Mouse (Mus musculus) hindbrain, postnatal 0 days (tissue): ENCODE results near the gene Qpctl. TPM values are rescaled to one million over a fixed set of nuclear protein-coding genes. Genes with fewer than 3 reads are reported as not detected.
A peak's percentile ranks its signal among the peaks of the same experiment; 100 is the strongest.
"Not testable (repeated sequence)": the region's sequence is repeated elsewhere in the genome, so short reads cannot be mapped to it uniquely, and the experiment has no call there.

Experiments used
- ATAC-seq: fragments of 200-750 bp; cut with Nextera tagmentation; 2 replicates; pipeline ENCODE4 v1.8.0; 2017; ENCODE audit warnings: mild to moderate bottlenecking, moderate TSS enrichment, moderate library complexity
- DNase-seq: peaks from one replicate; pipeline ENCODE4 v3.0.0-alpha.2; 2015; ENCODE audit warnings: low spot score
- H3K27ac ChIP-seq: fragments of 300-500 bp; sonication (generic); 2 replicates; pipeline ENCODE4 v1.5.1; 2014; ENCODE audit warnings: mild to moderate bottlenecking
- H3K27me3 ChIP-seq: fragments of 300-500 bp; sonication (generic); 2 replicates; pipeline ENCODE4 v1.6.1; 2014; ENCODE audit warnings: low read length, mixed read lengths; ENCODE audit not compliant: insufficient read depth
- H3K36me3 ChIP-seq: fragments of 300-500 bp; sonication (generic); 2 replicates; pipeline ENCODE4 v1.6.1; 2014; ENCODE audit warnings: low read length, mixed read lengths; ENCODE audit not compliant: insufficient read depth
- H3K4me1 ChIP-seq: fragments of 300-500 bp; sonication (generic); 2 replicates; pipeline ENCODE4 v1.6.1; 2014; ENCODE audit warnings: antibody characterized with exemption, low read length, mixed read lengths; ENCODE audit not compliant: insufficient read depth
- H3K4me2 ChIP-seq: fragments of 300-500 bp; sonication (generic); 2 replicates; pipeline ENCODE4 v1.6.1; 2014; ENCODE audit warnings: low read depth, mild to moderate bottlenecking, low read length, moderate library complexity, mixed read lengths
- H3K4me3 ChIP-seq: fragments of 300-500 bp; sonication (generic); 2 replicates; pipeline ENCODE4 v1.5.1; 2014; ENCODE audit warnings: low read length
- H3K9ac ChIP-seq: fragments of 300-500 bp; sonication (generic); replicated peaks from 2 replicates; pipeline ENCODE4 v1.6.1; 2014; ENCODE audit warnings: mild to moderate bottlenecking, low read length, moderate library complexity, mixed read lengths
- H3K9me3 ChIP-seq: fragments of 300-500 bp; sonication (generic); 2 replicates; pipeline ENCODE4 v1.6.1; 2016; ENCODE audit warnings: low read length, mixed read lengths
- CTCF ChIP-seq: IDR thresholded peaks from 2 replicates; pipeline ENCODE4 v1.5.1; 2016; ENCODE audit warnings: antibody characterized with exemption, control low read depth, low read depth
- whole genome bisulfite sequencing: fragments of 180-500 bp; shearing (Covaris S2); extraction: QIAGEN DNeasy Blood & Tissue Kit; methylation state at CpG from one replicate; pipeline ENCODE4 v1.1.7; 2014; 5-methylcytosine and 5-hydroxymethylcytosine counted together
- polyA plus RNA-seq: library from polyadenylated mRNA; unstranded; fragments of >200 nt; fragmentation: Nextera tagmentation; extraction: Ambion mirVana; gene quantifications from 2 replicates; pipeline ENCODE4 v1.2.1, GENCODE M21; 2015
- total RNA-seq: library from RNA; depleted of rRNA; stranded (reverse); fragments of >200 nt; gene quantifications from 2 replicates; pipeline ENCODE4 v1.2.3, GENCODE M21; 2014

Qpctl gene
- total and polyA plus RNA-seq, 2 experiments from 2014 or later, result 17.3 to 24.7 TPM

DNA sequence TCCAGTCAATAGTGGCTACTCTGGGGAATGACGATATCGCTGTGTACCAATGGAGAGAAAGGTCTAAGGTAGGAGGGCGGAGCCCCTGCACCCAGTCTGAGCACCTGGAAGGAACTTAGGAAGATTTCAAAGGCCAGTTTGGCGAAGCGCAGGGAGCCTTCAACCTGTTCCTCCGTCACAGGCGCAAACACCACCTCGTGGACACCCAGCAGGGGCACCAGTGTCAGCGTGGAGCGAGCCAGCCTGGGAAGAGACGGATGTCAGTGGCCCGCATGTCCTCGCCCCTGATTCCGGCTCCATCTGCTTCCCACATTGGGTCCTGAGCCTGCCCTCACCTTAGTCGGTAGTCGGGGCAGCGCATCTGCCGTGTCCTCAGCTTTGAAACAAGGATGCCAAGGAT lies 10.3 kb upstream of the Qpctl start:
- H3K9ac ChIP-seq, result peak overlapping the region; percentile 52; the same call in 1 of the 2 replicates
- TF ChIP-seq CTCF, result no peak

DNA sequence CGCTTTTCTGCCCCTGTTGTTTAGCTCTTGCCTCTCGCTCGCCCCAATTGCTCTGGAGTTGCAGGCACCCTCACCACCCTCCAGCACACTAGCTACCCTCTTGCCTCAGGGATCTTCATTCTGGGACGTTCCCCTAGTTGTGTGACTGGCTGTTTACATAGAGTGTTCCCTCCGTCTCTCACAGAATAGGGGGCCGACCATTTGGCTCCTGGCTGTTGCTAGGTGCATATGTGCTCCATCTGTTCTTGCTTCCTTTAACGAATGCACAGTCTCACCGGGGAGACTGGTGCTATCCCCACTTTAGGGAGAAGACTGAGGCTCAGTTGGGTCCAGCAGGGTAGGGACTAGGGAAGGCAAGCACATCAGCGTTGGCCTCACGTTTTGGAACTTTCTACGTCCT lies 9.5 kb upstream of the Qpctl start:
- no peak overlapping the region for H3K9ac ChIP-seq
- ATAC-seq (no peak), DNase-seq (no peak)
- H3K27me3 ChIP-seq, result no peaks in the 10 kb centered on the region
- no peak for TF ChIP-seq CTCF
- peaks cover 11% of the 10 kb centered on the region; the same call in 1 of the 2 replicates for H3K4me1 ChIP-seq
- no peak overlapping the region for H3K27ac ChIP-seq
- H3K4me2 ChIP-seq, result no peak overlapping the region
- H3K36me3 ChIP-seq, result peaks cover 4% of the 10 kb centered on the region
- H3K4me3 ChIP-seq, result no peak overlapping the region
- WGBS, result 62% methylated on average over 11 of the region's 11 CpGs
- H3K9me3 ChIP-seq, result no peaks in the 10 kb centered on the region

More for the DNA sequence above, 10.3 kb upstream of the Qpctl start:
- 15% methylated on average over 18 of the region's 18 CpGs for WGBS
- no peak for ATAC-seq
- no peaks in the 10 kb centered on the region for H3K9me3 ChIP-seq
- DNase-seq, result no peak
- H3K36me3 ChIP-seq, result no peaks in the 10 kb centered on the region
- no peaks in the 10 kb centered on the region for H3K27me3 ChIP-seq
- H3K27ac ChIP-seq, result no peak overlapping the region
- H3K4me2 ChIP-seq, result peak overlapping the region; percentile 57
- peak overlapping the region; percentile 36 for H3K4me3 ChIP-seq
- H3K4me1 ChIP-seq, result peaks cover 11% of the 10 kb centered on the region; the same call in 1 of the 2 replicates

DNA sequence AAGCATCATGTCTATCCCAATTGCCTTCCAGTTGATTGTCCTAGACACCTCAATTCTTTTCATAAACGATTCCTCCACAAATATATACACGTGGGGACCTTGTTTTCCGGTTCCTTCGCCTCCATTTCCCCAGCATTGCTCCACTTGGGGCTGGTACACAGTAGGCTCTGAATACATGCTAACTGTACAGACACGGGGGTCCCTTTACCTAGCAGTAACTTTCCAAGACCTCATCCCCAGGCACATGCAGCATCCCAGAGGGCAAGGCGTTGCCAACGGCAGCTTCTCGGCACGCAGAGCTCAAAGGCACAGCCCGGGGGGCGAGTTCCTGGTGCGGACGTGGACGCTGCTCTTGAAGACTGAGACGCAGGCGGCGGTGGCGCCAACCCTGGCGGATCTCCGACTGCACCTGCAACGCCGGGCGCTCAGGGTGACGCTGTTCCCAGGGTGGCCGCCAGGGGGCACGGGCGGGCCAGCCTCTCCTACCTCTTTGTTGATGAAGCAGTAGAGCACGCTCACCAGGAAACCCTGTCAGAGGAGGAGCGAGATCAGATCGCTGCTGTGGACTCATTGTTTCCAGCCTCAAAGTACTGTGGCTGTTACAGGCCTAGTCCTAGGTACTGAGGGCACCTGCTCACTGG lies 8.2 kb upstream of the Qpctl start:
- Histone ChIP-seq H3K9me3 (no peaks in the 10 kb centered on the region), H3K4me3 (no peak overlapping the region), H3K4me1 (peaks cover 11% of the 10 kb centered on the region; the same call in 1 of the 2 replicates), H3K36me3 (peaks cover 16% of the 10 kb centered on the region), H3K4me2 (peak overlapping the region; percentile 46), H3K9ac (0 out of 2 replicates have a peak overlapping the region, but pooled peaks have one; percentile 30), H3K27me3 (no peaks in the 10 kb centered on the region), H3K27ac (peak overlapping the region; percentile 45; the same call in 1 of the 2 replicates)
- peak; percentile 93 for TF ChIP-seq CTCF
- 4% methylated on average over 30 of the region's 30 CpGs for WGBS
- DNase-seq (peak; percentile 88), ATAC-seq (peak; percentile 72)

DNA sequence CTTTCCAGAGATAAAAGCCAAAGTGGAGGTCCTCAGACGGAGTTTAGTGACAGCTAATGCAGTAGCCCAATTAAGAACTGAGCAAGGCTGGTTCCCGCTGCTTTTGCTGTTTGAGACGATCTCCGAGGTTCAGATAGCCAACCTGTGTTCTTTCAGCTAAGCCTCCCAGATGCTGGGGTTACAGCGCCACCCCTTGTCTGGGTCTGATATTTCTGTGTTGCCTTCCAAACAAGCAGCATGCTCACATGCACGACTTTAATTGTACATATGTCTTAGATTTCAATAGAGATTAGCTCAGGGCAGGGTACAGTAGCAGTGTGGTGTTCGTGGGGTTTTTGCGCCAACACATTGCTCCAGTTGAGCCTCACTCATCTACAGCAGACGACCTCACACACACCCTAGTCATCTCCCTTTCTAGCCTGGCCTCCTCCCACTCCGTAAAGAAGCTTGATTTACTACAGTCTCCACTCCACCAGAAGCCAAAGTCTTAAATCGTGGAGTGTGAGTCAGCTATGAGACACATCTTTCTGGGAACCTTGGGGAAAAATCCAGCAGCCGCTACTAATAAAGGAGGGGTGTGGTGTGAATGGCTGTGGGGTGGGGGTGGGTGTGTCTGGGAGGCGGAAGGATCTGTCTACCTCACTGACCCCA lies 6.9 kb upstream of the Qpctl start:
- Histone ChIP-seq H3K27ac (no peak overlapping the region), H3K4me3 (no peak overlapping the region), H3K27me3 (no peaks in the 10 kb centered on the region), H3K36me3 (peaks cover 23% of the 10 kb centered on the region), H3K9me3 (no peaks in the 10 kb centered on the region), H3K4me1 (peaks cover 11% of the 10 kb centered on the region; the same call in 1 of the 2 replicates), H3K4me2 (no peak overlapping the region), H3K9ac (no peak overlapping the region)
- peak; percentile 43 for TF ChIP-seq CTCF
- DNase-seq, result no peak
- 61% methylated on average over 13 of the region's 13 CpGs for WGBS
- ATAC-seq, result no peak

DNA sequence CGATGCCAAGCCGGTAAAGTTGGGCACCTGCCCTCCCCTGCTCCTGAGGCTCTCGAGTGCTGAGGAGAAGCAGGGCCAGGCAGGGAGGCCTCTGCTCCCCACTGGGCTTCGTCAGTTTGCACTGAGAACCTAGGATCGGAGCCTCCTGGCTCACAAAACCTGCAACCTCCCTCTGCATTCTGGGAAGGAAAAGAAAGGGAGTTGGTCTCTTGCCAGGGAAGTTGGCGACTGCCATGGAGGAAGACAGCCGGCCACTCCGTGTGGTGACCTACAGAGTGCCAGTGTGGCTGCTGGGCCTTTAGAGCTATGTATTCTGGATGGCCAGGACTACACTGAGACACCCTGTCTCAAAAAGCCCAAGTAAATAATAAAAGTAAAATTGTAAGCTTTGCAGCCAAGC lies 5.7 kb upstream of the Qpctl start:
- TF ChIP-seq CTCF, result no peak
- 47% methylated on average over 8 of the region's 8 CpGs for WGBS
- no peak for ATAC-seq

DNA sequence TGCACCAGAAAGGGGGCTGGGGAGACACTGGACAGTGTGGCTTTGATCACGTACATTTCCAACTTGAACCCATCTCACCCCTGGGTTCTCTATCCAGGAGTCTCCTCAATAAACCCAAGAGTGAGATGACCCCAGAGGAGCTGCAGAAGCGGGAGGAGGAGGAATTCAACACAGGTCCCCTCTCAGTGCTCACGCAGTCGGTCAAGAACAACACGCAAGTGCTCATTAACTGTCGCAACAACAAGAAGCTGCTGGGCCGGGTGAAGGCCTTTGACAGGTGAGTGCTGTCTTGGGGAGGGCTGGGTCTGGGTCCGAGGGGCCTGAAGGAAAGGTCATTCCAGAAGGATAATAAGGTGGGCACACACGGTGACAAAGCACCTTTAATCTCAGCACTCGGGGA lies 2.0 kb upstream of the Qpctl start:
- not testable (repeated sequence) for H3K9me3 ChIP-seq, ATAC-seq, H3K27ac ChIP-seq, H3K27me3 ChIP-seq, H3K4me3 ChIP-seq, H3K4me2 ChIP-seq, DNase-seq
- Histone ChIP-seq H3K9ac (peak overlapping the region; percentile 69; the same call in 1 of the 2 replicates), H3K36me3 (peaks cover 26% of the 10 kb centered on the region), H3K4me1 (peaks cover 12% of the 10 kb centered on the region)
- WGBS, result 91% methylated on average over 10 of the region's 10 CpGs

More for the DNA sequence above, 5.7 kb upstream of the Qpctl start:
- 0 out of 2 replicates have a peak overlapping the region, but pooled peaks have one; percentile 13 for H3K9ac ChIP-seq
- H3K4me2 ChIP-seq, result no peak overlapping the region
- no peak overlapping the region for H3K4me3 ChIP-seq
- no peak overlapping the region for H3K27ac ChIP-seq
- no peaks in the 10 kb centered on the region for H3K27me3 ChIP-seq
- no peak for DNase-seq
- H3K36me3 ChIP-seq, result peaks cover 23% of the 10 kb centered on the region
- H3K4me1 ChIP-seq, result peaks cover 13% of the 10 kb centered on the region
- H3K9me3 ChIP-seq, result no peaks in the 10 kb centered on the region
